Mouse (Mus musculus) T-helper 1 cell (primary cell): ENCODE data around the gene Sppl3.

ENCODE experiments used
- in situ Hi-C: fragments of 300-600 bp; cut with MboI, MseI; formaldehyde crosslinking; loops from one replicate; pipeline ENCODE4 v1.15.1; 2025; ENCODE audit warnings: high pct_unique_total_duplicates

Gene Sppl3

DNA sequence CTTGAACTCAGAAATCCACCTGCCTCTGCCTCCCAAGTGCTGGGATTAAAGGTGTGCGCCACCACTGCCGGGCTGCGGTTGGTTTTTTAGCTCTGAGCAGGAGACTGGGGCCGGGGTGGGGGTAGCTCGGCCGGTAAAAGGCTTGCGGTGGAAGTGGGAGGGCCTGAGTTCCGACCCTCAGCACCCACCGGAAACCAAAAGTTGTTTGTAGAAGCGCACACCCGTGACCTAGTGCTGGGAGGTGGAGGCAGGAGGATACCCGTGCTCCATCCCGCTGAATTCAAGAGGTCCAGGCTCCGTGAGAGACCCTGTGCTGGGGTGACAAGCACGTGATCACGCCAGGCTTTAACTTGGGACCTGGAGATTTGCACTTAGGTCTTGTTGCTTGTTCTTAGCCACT is 14.5 kb upstream of the Sppl3 start:
- in situ Hi-C loops = no loop called here

DNA sequence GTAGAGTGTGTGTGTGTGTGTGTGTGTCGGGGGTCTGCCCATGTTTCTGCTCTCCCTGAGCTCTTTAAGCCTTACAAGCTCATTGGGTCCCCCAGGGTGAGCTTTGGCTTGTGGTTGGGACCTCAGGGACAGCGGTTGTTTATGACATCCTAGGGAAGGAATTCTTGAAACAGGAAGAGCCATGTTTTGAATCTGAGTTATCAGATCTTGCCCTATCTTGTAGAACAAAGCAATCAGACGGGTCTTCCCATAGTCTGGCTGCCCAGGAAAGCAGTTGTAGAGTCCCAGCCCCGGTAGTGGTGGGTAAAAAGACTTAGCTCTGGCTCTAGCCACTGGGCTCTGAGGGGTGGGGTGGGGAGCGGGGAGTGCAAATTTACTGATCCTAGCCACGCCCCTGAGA is 13.6 kb upstream of the Sppl3 start:
- in situ Hi-C loops = no loop called here

DNA sequence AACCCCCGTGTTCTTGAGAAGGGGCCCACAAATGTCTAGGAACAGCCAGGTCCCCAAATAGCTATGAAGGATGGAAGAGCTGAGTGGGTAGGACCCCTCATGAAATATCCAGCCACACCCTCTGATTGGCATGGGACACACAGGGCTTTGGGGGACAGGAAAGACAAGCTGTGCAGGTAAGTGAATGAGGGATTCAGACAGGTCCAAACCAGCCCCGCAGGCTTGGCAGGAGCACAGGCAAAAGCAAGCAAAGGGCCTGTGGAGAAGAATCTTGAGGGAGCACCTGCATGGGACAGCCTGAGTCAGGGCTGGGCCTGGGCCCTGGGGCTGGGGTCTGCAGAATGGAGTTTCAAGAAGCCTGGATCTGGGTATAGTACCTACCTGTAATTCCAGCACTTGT is 10.4 kb upstream of the Sppl3 start:
- in situ Hi-C loops = no loop called here

DNA sequence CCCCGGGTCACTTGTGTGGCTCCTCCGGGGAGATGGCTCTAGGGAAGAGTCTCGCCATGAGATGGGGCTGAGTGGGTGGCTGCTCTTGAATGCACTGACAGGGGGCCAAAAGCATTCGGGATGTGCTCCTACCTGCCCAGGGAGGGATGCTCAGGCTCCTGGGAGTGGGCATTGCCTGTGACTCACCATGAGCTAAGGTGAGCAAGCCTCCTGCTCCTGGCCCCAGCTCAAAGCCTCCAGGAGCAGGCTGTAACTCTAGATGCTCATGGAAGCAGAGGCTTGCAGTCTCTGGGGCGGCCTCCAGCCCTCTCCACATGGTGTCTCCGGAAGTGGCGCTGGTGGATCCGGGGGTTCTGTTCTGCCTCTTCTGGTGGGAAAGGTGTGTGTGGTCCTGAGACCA is 9.5 kb upstream of the Sppl3 start:
- in situ Hi-C loops = no loop called here

DNA sequence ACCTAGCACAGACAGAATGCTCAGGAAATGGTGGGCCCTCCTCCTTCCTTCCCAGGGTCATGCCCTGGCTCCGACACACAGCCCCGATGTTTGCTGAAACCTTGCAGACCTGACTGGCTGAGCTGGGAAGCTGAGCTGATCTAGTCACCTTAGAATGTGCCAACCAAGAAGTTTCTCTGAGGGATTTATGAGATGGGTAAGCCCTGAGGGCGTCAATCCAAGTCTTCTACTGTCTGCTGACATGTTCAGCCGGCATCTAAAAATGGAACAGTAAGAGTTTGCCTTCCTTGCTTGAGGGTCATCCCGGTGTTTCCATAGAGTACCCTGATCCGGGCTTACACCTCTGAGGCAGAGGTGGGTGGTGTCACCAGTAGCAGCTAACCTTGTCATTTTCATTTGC is 8.2 kb upstream of the Sppl3 start:
- in situ Hi-C loops = no loop called here

DNA sequence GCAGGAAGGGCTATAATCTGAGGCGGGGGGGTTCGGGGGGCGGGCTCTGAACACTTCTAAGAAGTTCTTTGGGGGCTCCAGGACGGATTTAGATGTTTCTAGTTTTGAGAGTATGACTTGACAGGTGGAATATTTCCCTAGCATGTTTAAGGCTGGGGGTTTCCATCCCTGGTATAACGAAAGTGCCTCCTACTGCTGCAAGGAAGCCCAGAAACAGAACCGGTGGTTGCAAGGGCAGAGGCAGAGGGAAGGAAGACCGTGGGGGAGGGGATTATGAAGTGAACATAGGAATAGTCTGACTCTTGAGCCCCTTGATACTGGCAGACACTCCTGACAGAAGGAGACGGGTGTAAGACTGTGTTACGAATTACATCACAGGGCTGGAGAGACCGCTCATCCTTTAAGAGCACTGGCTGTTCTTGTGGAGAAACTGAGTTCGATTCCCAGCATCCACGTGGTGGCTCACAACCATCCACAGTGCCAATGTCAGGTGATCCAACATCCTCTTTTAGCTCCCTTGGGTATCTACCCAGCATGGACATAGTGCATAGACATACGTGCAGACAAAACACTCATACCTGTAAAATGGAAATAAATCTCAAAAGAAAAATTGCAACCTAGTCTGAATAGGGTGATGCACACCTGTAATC is 7.6 kb upstream of the Sppl3 start:
- in situ Hi-C loops = no loop called here

DNA sequence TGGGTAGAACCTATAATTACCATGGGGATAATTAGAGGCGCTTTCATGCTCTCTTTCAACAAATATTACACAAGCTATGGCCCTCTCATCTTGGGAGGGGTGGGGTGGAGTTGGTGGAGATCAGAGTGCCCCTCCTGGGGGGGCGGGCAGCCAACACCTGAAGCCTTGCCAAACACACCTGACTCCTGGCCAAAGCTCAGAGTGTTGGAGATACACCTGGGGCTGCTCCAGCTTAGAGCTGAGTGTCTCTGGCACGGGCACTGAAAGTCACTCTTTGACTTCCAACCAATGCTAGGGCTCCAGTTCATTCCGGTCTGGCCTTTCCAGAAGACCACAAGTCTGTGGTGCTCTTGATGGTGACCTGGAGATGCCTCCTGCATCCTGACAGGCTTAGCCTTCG is 3.2 kb upstream of the Sppl3 start:
- in situ Hi-C loops = no loop called here

DNA sequence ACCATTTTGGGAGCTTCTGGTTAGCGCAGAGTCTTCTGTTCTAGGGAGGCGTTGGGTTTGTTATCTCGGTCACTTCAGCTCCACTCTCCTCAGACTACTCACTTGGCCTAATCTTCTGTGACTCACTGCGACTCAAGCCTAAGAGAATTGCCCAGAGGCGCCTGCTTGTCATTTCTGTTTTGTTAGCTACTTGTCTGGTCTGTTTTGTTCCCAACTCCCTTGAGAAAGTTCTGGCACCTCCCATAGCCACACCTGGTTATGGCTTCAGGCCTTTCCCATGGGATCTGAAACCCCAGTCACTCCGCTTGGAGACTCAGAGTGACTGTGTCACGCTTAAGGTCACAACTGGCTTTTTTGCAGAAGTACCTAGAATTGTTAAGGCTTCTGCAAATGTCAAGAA is 2.6 kb upstream of the Sppl3 start:
- in situ Hi-C loops = no loop called here

DNA sequence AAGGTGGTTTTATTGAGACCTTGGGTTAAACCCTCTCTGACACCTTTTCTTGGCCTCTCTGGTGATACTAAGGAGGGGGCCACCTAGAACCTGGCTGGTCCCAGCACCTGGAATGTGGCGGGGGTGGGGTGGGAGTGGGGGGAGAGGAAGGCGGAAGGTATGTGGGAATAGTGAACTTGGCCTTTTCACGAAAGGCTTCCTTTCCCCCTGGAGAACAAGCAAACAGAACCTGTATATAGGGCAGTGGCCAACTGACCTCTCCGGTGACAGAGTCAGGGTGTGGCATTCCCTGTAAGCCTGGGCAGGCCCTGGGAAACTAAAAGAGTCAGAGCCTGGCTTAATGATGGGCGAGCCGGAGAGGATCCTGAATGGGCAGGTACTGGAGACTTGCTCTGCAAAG is 1.8 kb upstream of the Sppl3 start:
- in situ Hi-C loops = no loop called here

DNA sequence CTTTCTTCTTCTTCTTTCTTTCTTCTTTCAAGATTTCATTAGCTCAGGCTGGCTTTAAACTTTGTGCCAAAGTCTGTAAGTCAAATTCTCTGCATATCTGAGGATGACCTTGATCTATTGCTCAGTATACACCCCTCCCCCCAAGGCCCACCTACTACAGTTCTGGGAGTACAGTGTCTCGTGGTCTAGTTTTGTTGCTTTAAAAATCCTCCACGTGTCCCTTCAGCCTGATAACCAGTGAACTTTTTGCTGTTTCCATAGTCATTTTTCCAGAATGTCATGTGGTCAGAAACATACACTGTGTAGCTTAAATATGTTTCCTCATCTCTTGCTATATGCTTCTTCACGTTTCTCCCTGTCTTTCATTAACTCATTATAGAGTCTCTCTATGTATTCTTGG is 976 bp upstream of the Sppl3 start:
- in situ Hi-C loops = no loop called here

DNA sequence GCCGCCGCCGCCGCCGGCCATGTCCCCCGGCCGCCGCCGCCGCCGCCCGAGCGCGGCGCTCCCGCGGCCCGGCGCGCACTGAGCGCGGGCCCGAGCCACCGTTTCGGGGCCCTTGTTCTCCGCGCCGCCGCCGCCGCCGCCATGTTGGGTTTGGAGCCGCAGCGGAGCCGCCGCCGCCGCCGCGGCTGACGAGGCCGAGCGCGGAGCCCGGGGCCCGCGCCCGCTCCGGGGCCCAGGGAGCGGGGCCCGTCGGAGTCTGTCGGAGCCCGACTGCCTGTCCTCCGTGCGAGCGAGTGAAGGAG is 231 bp downstream of the Sppl3 start:
- in situ Hi-C loops = no loop called here

DNA sequence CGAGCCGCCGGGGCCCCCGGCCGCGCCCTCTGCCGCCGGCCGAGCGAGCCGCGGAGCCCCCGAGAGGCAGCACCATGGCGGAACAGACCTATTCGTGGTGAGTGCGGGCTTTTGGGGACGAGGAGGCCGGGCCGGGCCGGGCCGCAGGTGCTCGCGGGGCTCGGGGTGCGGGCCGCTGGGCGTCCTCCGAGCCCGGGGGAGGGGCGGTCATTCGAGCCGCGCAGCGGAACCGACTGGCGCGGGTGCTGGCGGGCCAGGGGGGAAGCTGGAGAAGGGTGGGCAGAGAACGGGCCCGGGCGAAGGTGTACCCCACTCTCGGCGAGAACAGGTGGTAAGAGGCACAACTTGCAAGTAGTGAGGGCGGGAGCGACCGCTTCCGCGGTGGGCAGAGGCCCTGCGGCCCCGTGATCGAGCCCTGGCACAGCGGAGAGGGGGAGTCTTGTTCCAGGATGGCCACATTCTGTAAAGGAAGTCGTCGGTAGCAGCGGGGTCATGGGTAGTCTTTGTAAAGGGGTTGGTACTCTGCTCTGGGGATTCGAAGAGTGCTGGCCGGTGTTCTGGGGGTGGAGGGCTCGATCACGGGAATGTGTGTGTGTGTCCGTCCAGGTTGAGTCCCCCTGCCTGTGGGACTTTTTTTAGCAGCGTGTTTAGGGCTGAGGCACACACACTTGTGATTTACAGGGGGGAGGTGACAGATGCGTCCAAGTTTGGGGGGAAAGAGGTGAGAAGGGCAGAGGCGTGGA is 753 bp downstream of the Sppl3 start:
- in situ Hi-C loops = no loop called here

DNA sequence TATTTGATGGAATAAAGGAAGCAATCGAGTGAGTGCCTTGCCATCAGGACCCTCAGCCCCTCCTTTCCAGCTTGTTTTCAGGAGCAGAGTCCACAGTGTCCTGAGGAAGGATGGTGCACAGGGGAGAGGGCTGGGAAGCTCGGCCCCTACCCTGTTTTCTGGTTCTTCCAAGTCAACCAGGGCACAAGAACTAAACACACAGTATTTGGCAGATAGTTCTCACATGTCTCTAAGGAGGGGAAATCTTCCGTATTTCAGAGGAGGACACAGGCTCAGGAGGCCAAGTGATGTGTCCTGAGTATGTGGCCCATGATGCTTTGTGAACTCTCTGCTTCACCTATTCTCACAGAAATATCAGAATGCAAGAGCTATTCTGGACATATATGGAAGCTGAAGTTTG is 2.5 kb downstream of the Sppl3 start:
- in situ Hi-C loops = no loop called here

DNA sequence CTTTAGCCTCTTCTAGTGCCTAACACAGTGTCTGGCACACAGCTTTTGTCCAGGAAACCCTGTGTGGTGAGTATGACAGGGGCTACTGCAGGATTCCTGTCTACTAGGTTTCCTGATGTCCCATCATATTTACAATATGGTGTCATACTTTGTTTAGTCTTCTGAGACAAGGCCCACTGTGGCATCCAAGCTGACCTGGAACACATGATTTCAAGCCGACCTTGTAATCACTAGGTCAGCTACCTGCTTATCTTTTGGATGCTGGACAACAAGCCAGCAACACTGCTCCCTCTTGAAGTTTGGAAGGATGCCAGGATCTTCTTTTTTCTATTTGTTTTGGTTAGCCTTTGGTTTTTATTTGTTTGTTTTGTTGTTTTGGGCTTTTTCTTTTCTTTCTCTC is 3.6 kb downstream of the Sppl3 start:
- in situ Hi-C loops = no loop called here

DNA sequence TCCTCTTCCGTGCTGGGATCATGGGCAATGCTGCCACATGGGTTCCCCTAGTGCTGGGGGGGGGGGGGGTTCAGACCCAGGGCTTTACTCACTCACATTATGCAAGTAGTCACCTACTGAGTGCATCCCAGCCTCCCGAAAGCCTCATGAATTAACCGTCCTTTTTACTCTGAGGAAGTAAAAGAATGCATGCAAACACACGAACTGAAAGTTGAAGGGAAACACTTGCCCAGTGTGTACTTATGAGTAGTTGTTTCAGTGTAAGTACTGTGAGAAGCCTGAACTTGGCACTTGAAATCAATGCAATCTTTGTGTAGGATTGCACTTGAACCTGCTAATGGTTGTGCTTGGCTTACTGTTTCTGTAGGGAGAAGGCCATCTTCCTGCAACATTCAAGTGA is 4.2 kb downstream of the Sppl3 start:
- in situ Hi-C loops = no loop called here

DNA sequence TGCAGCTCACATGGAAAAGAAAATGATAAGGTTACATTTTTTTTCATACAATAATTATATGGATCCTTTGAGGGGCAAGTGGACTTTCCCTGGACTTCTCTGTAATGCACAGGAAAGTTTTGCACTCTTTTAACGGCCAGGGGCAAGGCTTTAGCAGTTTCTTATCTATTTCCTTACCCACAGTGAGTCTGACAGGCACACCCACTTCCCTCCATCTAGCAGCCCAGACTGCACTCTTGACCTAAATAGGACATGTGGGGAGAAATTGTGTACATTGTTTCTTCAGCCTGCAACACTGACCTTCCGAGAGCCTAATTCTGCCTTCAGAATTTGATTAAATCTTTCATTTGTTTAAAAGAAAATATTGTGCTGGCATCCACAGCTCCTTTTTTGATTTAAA is 7.3 kb downstream of the Sppl3 start:
- in situ Hi-C loops = no loop called here

DNA sequence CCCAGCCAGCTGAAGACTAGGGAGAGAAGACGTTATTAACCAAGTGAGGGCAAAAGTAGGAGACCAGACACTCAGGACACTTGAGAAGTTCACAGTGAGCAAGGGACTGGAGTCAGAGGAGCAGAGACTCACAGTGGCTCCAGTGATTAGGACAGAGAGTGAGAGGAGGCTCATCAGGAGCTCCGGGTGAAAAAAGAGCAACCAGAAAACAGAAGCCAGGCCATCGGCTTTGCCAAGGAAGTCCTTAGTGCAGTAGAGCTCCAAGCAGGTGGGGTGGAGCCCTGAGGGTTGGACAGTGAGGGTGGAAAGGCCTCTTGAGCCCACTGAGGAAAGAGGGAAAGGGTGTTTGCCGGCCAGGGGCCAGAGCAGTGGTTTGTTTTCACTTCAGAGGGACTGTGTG is 7.9 kb downstream of the Sppl3 start:
- in situ Hi-C loops = no loop called here

DNA sequence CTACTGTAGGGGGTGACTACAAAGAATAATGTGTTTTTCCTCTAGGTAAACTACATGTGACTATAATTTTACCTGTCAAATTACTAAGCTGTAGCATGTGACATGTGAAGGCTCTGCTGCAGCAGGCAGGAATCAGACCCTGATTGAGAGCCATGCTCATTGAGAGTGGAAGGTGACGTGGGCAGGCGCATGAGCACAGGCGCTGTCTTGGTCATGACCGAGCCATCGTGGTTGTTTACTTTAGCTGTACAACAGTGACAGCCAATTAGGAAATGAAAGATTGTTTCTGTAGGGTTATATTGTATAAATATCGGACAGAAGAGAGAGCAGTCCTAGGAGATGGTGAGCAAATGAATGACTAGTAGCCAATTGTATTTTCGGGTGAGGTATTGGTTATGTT is 11.1 kb downstream of the Sppl3 start:
- in situ Hi-C loops = no loop called here

DNA sequence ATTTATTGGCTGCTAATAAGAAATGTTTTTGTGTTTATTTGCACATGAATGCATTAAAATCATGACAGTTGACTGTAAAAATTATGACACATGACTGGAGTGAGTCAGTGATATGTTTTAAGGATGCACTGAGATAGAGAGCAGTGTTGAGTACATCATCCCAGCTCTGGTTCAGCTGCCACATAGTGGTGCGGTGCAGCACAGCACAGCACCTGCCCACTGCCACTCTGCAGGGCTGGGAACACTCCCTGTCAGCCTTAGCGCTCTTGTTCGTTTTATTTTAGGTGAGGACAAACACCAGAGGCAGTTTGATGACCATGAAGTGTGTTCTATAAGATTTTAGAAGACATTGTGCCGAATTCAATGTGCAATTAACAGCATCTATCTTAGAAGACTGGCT is 15.2 kb downstream of the Sppl3 start:
- in situ Hi-C loops = no loop called here

DNA sequence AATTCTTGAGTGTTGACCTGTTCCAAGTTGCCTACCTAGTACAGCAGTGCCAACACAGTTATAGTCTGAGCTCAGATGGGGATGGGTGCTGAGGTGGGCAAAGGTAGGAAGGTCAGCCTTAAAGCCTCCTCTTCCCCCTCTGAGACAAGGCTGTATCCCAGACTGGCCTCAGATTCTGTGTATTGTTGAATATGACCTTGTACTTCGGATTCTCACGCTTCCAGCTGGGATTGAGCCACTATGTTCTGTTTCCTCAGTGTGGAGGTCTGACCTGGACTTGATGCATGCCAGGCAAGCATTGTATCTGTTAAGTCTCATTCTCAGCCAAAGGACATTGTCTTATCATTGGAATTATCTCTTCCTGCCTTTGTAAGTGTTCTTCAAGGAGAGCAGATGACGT is 16.2 kb downstream of the Sppl3 start:
- in situ Hi-C loops = no loop called here

DNA sequence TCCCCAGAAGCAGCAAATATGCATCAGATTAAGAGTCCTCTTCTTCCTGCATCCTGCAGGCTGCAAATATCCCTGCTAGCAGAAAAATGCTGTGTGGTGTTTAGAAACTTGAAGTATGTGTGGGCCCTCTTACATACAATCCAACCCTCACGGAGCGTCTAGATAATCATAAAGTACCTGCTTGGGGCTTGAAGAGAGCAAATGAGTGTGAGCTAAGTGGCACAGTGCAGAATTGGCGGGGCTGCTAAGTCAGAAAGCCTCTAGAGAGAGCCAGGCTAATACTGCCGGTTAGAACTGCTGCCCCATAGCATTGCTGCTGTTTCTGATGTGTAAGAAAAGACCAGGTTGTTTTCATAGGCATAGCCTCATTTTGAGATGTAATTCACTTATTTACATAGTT is 18.0 kb downstream of the Sppl3 start:
- in situ Hi-C loops = no loop called here

DNA sequence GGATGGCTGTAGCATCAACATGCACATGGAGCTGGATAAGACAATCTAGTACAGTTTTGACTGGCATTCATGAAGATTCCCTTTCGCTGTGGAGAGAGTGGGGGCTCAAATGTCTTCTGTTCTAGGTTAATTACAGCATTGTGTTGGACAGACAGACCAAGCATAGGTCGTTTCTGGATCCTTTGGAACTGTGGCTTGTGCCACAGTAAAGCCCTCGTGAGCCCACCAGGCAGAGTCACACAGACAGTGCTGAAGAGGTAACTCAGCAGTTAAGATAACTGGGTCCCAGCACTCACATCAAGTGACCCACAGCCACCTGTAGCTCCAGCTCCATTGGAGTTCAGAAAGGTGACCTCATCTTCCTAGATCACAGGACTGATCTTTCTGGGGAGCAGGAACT is 18.6 kb downstream of the Sppl3 start:
- in situ Hi-C loops = no loop called here

DNA sequence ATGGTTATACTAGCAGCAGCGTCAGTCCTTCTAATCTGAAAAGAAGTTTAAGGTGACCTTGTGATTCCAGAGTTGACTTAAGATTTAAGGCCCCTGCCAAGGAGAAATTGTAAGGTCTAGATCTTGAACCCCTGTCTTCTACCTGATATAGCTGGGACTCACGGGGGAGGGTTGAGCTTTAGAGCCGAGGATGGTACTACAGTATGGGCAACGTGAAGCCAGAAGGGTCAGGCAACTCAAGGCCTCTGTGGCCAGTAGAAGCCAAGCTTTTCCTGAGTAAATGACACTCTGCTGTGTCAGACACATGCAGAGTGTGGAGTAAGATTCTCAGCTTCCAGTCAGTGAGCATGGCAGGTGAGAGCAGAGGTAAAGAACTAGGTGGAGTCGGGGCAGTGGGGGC is 20.6 kb downstream of the Sppl3 start:
- in situ Hi-C loops = loop anchor here (5.0 kb wide), 1 partner anchor 54 kb away; no protein-coding TSS in a partner anchor

DNA sequence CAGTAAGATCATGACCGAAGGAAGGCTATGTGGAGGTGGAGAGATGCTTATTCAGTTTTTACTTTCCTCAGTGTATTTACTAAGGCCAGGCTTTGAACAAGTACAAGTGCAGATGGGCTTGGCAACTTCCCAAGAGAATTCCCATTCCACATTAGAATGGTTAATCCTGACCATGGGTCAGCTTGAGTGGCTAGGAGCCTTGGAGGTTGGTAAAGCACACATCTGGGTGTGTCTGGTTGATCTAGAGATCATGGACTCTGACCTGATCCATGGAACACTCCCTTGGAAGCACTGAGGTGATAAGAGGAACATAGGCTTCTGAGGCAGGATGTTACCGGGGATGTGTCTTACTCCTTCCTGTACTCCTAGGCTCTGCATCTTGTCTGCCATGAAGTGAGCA is 21.7 kb downstream of the Sppl3 start:
- in situ Hi-C loops = loop anchor here (5.0 kb wide), 1 partner anchor 55 kb away; no protein-coding TSS in a partner anchor
